Mouse (Mus musculus) forebrain, embryonic 13.5 days (tissue): ENCODE results near the gene Pik3r1. TPM values are rescaled to one million over a fixed set of nuclear protein-coding genes. Genes with fewer than 3 reads are reported as not detected.

Experiments used
- ATAC-seq: fragments of 200-750 bp; cut with Nextera tagmentation; 2 replicates; pipeline ENCODE4 v1.8.0; 2017
- H3K27ac ChIP-seq: fragments of 300-500 bp; sonication (generic); 2 replicates; pipeline ENCODE4 v1.5.1; 2015; ENCODE audit warnings: inconsistent platforms, mild to moderate bottlenecking, moderate library complexity
- H3K27me3 ChIP-seq: fragments of 300-500 bp; sonication (generic); 2 replicates; pipeline ENCODE4 v1.6.1; 2015; ENCODE audit warnings: mild to moderate bottlenecking, inconsistent platforms
- H3K36me3 ChIP-seq: fragments of 300-500 bp; sonication (generic); 2 replicates; pipeline ENCODE4 v1.6.1; 2015; ENCODE audit warnings: mild to moderate bottlenecking, inconsistent platforms; ENCODE audit not compliant: poor library complexity, severe bottlenecking
- H3K4me1 ChIP-seq: fragments of 300-500 bp; sonication (generic); 2 replicates; pipeline ENCODE4 v1.6.1; 2015; ENCODE audit warnings: inconsistent platforms
- H3K4me2 ChIP-seq: fragments of 300-500 bp; sonication (generic); 2 replicates; pipeline ENCODE4 v1.6.1; 2015; ENCODE audit warnings: inconsistent platforms, mild to moderate bottlenecking, moderate library complexity
- H3K4me3 ChIP-seq: fragments of 300-500 bp; sonication (generic); 2 replicates; pipeline ENCODE4 v1.5.1; 2015; ENCODE audit warnings: mild to moderate bottlenecking, inconsistent platforms
- H3K9ac ChIP-seq: fragments of 300-500 bp; sonication (generic); 2 replicates; pipeline ENCODE4 v1.6.1; 2015; ENCODE audit warnings: mild to moderate bottlenecking, inconsistent platforms
- H3K9me3 ChIP-seq: fragments of 300-500 bp; sonication (generic); replicated peaks from 2 replicates; pipeline ENCODE4 v1.6.1; 2016; ENCODE audit warnings: inconsistent platforms
- WGBS: fragments of 180-500 bp; shearing (Covaris S2); methylation state at CpG from one replicate; pipeline ENCODE4 v1.1.7; 2015; 5-methylcytosine and 5-hydroxymethylcytosine counted together
- polyA plus RNA-seq: library from polyadenylated mRNA; unstranded; fragments of >200 nt; fragmentation: Nextera tagmentation; extraction: Ambion mirVana; gene quantifications from 2 replicates; pipeline ENCODE4 v1.2.1, GENCODE M21; 2015

The Pik3r1 gene
- polyA plus RNA-seq, 1 experiment from 2014 or later = 20.9 TPM

- no peak overlapping the region for H3K4me2 ChIP-seq
- no peaks in the 10 kb centered on the region for H3K9me3 ChIP-seq
- H3K4me1 ChIP-seq = no peaks in the 10 kb centered on the region
- no peak overlapping the region for H3K9ac ChIP-seq
- no peak for ATAC-seq
- WGBS = 82% methylated on average over 5 of the region's 5 CpGs
- H3K36me3 ChIP-seq = no peaks in the 10 kb centered on the region
- H3K4me3 ChIP-seq = no peak overlapping the region
- no peak overlapping the region for H3K27ac ChIP-seq
- H3K27me3 ChIP-seq = no peaks in the 10 kb centered on the region
These were observed 23.1 kb downstream of the Pik3r1 start for GRCm38 (mm10) chr13:101744943-101745342.

GRCm38 (mm10) chr13:101744053-101744452 is 24.0 kb downstream of the Pik3r1 start:
- H3K4me3 ChIP-seq = no peak overlapping the region
- no peaks in the 10 kb centered on the region for H3K4me1 ChIP-seq
- H3K27ac ChIP-seq = no peak overlapping the region
- no peaks in the 10 kb centered on the region for H3K27me3 ChIP-seq
- H3K9ac ChIP-seq = no peak overlapping the region
- WGBS = 80% methylated on average over 2 of the region's 2 CpGs
- H3K4me2 ChIP-seq = no peak overlapping the region
- H3K36me3 ChIP-seq = no peaks in the 10 kb centered on the region
- no peak for ATAC-seq
- H3K9me3 ChIP-seq = no peaks in the 10 kb centered on the region

GRCm38 (mm10) chr13:101743247-101743646 is 24.8 kb downstream of the Pik3r1 start:
- no peaks in the 10 kb centered on the region for H3K36me3 ChIP-seq
- no peak overlapping the region for H3K4me2 ChIP-seq
- WGBS = 83% methylated on average over 5 of the region's 8 CpGs
- no peaks in the 10 kb centered on the region for H3K27me3 ChIP-seq
- no peak overlapping the region for H3K9ac ChIP-seq
- peaks cover 7% of the 10 kb centered on the region; the same call in 1 of the 2 replicates for H3K4me1 ChIP-seq
- H3K4me3 ChIP-seq = no peak overlapping the region
- H3K9me3 ChIP-seq = no peaks in the 10 kb centered on the region
- no peak overlapping the region for H3K27ac ChIP-seq
- no peak for ATAC-seq

GRCm38 (mm10) chr13:101742596-101742995 is 25.4 kb downstream of the Pik3r1 start:
- Histone ChIP-seq H3K4me3 (no peak overlapping the region), H3K27me3 (no peaks in the 10 kb centered on the region), H3K9ac (no peak overlapping the region), H3K27ac (no peak overlapping the region), H3K36me3 (no peaks in the 10 kb centered on the region), H3K4me2 (no peak overlapping the region), H3K4me1 (peaks cover 7% of the 10 kb centered on the region; the same call in 1 of the 2 replicates), H3K9me3 (no peaks in the 10 kb centered on the region)
- 84% methylated on average over 6 of the region's 6 CpGs for WGBS
- no peak for ATAC-seq

- Histone ChIP-seq H3K9ac (no peak overlapping the region), H3K27ac (no peak overlapping the region), H3K9me3 (no peaks in the 10 kb centered on the region), H3K4me2 (no peak overlapping the region), H3K27me3 (no peaks in the 10 kb centered on the region), H3K36me3 (no peaks in the 10 kb centered on the region), H3K4me1 (peaks cover 7% of the 10 kb centered on the region; the same call in 1 of the 2 replicates), H3K4me3 (no peak overlapping the region)
- WGBS = 93% methylated on average over 11 of the region's 11 CpGs
- no peak for ATAC-seq
These were observed 26.3 kb downstream of the Pik3r1 start for GRCm38 (mm10) chr13:101741530-101742309.

- Histone ChIP-seq H3K9ac (no peak overlapping the region), H3K9me3 (no peaks in the 10 kb centered on the region), H3K27ac (no peak overlapping the region), H3K4me1 (peaks cover 9% of the 10 kb centered on the region; the same call in 1 of the 2 replicates), H3K36me3 (no peaks in the 10 kb centered on the region), H3K27me3 (no peaks in the 10 kb centered on the region), H3K4me3 (no peak overlapping the region), H3K4me2 (no peak overlapping the region)
- ATAC-seq = no peak
- 90% methylated on average over 4 of the region's 4 CpGs for WGBS
These were observed 28.2 kb downstream of the Pik3r1 start for GRCm38 (mm10) chr13:101739732-101740381.

- Histone ChIP-seq H3K9ac (no peak overlapping the region), H3K4me1 (peaks cover 9% of the 10 kb centered on the region; the same call in 1 of the 2 replicates), H3K4me3 (no peak overlapping the region), H3K9me3 (no peaks in the 10 kb centered on the region), H3K27ac (no peak overlapping the region), H3K4me2 (no peak overlapping the region), H3K36me3 (no peaks in the 10 kb centered on the region), H3K27me3 (no peaks in the 10 kb centered on the region)
- ATAC-seq = no peak
- 44% methylated on average over 6 of the region's 6 CpGs for WGBS
These were observed 29.2 kb downstream of the Pik3r1 start for GRCm38 (mm10) chr13:101738769-101739168.

GRCm38 (mm10) chr13:101736521-101737387 is 31.3 kb downstream of the Pik3r1 start:
- Histone ChIP-seq H3K36me3 (no peaks in the 10 kb centered on the region), H3K4me3 (no peak overlapping the region), H3K4me1 (peaks cover 9% of the 10 kb centered on the region; the same call in 1 of the 2 replicates), H3K9ac (no peak overlapping the region), H3K27ac (no peak overlapping the region), H3K9me3 (no peaks in the 10 kb centered on the region), H3K4me2 (no peak overlapping the region), H3K27me3 (no peaks in the 10 kb centered on the region)
- WGBS = 83% methylated on average over 16 of the region's 16 CpGs
- no peak for ATAC-seq

GRCm38 (mm10) chr13:101735364-101736120 is 32.5 kb downstream of the Pik3r1 start:
- Histone ChIP-seq H3K4me1 (peaks cover 9% of the 10 kb centered on the region; the same call in 1 of the 2 replicates), H3K9me3 (no peaks in the 10 kb centered on the region), H3K9ac (no peak overlapping the region), H3K4me2 (no peak overlapping the region), H3K27me3 (no peaks in the 10 kb centered on the region), H3K4me3 (no peak overlapping the region), H3K36me3 (no peaks in the 10 kb centered on the region), H3K27ac (no peak overlapping the region)
- WGBS = 64% methylated on average over 8 of the region's 8 CpGs
- ATAC-seq = no peak

- Histone ChIP-seq H3K27me3 (no peaks in the 10 kb centered on the region), H3K4me2 (no peak overlapping the region), H3K9ac (no peak overlapping the region), H3K27ac (no peak overlapping the region), H3K36me3 (no peaks in the 10 kb centered on the region), H3K4me3 (no peak overlapping the region), H3K4me1 (peaks cover 21% of the 10 kb centered on the region), H3K9me3 (no peaks in the 10 kb centered on the region)
- ATAC-seq = no peak
- 79% methylated on average over 7 of the region's 7 CpGs for WGBS
These were observed 33.8 kb downstream of the Pik3r1 start for GRCm38 (mm10) chr13:101734227-101734626.

GRCm38 (mm10) chr13:101732675-101733074 is 35.3 kb downstream of the Pik3r1 start:
- H3K27ac ChIP-seq = no peak overlapping the region
- no peak overlapping the region for H3K4me3 ChIP-seq
- ATAC-seq = no peak
- WGBS = 90% methylated on average over 10 of the region's 10 CpGs
- no peaks in the 10 kb centered on the region for H3K9me3 ChIP-seq
- H3K27me3 ChIP-seq = no peaks in the 10 kb centered on the region
- no peaks in the 10 kb centered on the region for H3K36me3 ChIP-seq
- no peak overlapping the region for H3K9ac ChIP-seq
- H3K4me1 ChIP-seq = peaks cover 16% of the 10 kb centered on the region
- no peak overlapping the region for H3K4me2 ChIP-seq
